In the genomic region with DNA sequence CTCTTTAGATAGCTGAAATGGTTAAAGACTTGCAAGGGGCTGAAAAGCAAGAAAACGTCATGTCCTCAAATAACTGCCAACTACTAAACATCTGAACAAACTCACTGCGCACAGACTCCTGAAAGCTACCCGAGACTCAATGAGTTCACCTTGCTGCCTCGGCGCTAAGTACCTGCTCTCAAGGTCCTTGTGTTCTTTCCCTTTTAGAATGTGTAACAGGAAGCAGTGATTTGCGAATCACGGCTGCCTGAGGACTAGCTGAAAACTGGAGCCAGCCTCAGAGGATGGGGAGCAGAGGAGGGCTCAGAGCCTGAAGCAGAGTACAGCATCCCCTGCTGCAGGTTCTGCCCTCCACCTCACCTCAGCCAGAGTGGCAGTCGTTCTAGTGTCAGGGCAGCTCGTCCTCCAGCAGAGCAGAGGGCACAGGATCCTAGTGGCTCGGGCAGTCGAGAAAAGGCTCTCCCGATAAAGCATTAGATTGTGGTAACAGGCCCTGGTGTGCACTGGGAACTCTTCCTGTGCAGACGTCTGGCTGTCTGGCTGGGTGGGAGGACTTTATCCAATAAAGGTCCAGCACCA, we compare ENCODE assay signal across 9 mouse cellular contexts.
DNase-seq lines count a peak whose midpoint lies in the region; ATAC-seq lines count a peak whose summit lies in the region.
"Had no signal": no experiment of that assay in that cellular context is flagged by ENCODE, and none has a peak within 500 bp of the region (broad histone marks: within the 10 kb centered on the region; RNA-seq: fewer than 3 reads in every experiment).

No protein-coding gene starts in this region.

- no peaks in the 10 kb centered on the region for H3K27me3 ChIP-seq in heart, embryonic 12.5 days (replicated peaks)

- peak overlapping the region; percentile 11; the same call in 1 of the 2 replicates for H3K9ac ChIP-seq in heart, embryonic 12.5 days

- no peak overlapping the region for H3K4me3 ChIP-seq in heart, embryonic 12.5 days

- peaks cover 37% of the 10 kb centered on the region for H3K4me1 ChIP-seq in heart, embryonic 12.5 days (replicated peaks)

- peak overlapping the region; percentile 50 for H3K4me2 ChIP-seq in heart, embryonic 12.5 days

- H3K9me3 ChIP-seq in heart, embryonic 12.5 days (replicated peaks), result no peaks in the 10 kb centered on the region

- peak; percentile 18 to 26 for DNase-seq in kidney, adult 8-10 months
- DNase-seq in kidney, postnatal 10 days, result no peak
- DNase-seq in kidney, postnatal 25 days, result peak; percentile 7 to 55
- DNase-seq in lung, postnatal 36 days, result peak; percentile 67
- no peak for DNase-seq in adrenal gland, postnatal 4 days (ENCODE audit: low spot score in 2 of 2)
- DNase-seq in frontal cortex, postnatal 25 days (ENCODE audit: low spot score in 2 of 2), result no peak
- DNase-seq: thymus, postnatal 4 days had no signal

- H3K36me3 ChIP-seq in heart, embryonic 12.5 days, result no peaks in the 10 kb centered on the region

- WGBS in heart, embryonic 12.5 days, result 24% methylated on average over 13 of the region's 13 CpGs

- H3K27ac ChIP-seq in heart, embryonic 12.5 days (ENCODE audit: poor library complexity, severe bottlenecking), result peak overlapping the region; percentile 53

- peak; percentile 63 for ATAC-seq in heart, embryonic 12.5 days (ENCODE audit: insufficient number of reproducible peaks, low FRiP score)
- no peak for ATAC-seq in megakaryocyte-erythroid progenitor cell, adult 5-6 weeks (replicated peaks; ENCODE audit: low FRiP score, low TSS enrichment, poor library complexity, severe bottlenecking)

Comparison
In these comparisons a context has a peak if more than half of its experiments do, and no peak if none do; other contexts are left out.
1. DNase-seq: peak in kidney, adult 8-10 months (2 of 2), kidney, postnatal 25 days (2 of 2) and lung, postnatal 36 days (single experiment); none in kidney, postnatal 10 days (single experiment), adrenal gland, postnatal 4 days (0 of 2) and frontal cortex, postnatal 25 days (0 of 2).